Mouse (Mus musculus) megakaryocyte progenitor cell, adult 5-6 weeks (primary cell): ENCODE data around the gene Gm10643. TPM values are rescaled to one million over a fixed set of nuclear protein-coding genes. Genes with fewer than 3 reads are reported as not detected.

ENCODE experiments used
- ATAC-seq: replicated peaks from 2 replicates; pipeline ENCODE4 v1.8.0; 2016; ENCODE audit warnings: mild to moderate bottlenecking, moderate TSS enrichment, inconsistent platforms; ENCODE audit not compliant: poor library complexity
- total RNA-seq, 2 experiments: library from RNA; stranded (forward) in 1 of 2; stranded (reverse) in 1 of 2; fragments of 157-497, 149-512 nt in 1 of 2; fragments of 200-1000 nt in 1 of 2; gene quantifications; 2 replicates each; pipeline versions ENCODE4 v1.2.3 to v1.2.4; 2015 to 2017

Gm10643 gene
- total RNA-seq, 2 experiments from 2014 or later = 1.5 to 1.9 TPM

DNA sequence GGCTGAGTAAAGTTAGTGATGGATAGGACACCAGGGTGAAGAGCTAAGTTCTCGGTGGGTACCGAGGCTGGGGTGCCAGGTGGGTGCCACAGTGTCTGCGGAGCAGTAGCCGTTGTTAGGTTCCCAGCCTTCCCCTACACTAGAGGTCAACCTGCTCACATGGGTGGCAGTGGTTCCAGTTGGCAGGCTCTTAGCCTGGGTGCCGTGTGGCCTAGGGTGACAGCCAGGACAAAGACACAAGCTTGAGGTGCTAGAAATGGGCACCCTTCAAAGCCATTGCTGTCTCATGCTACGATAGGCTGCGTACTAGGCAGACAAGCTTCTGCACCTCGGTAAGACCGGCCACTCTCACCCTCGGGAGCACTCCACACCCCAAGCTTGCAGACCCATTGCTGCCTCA lies 7.4 kb upstream of the Gm10643 start:
- no peak for ATAC-seq

DNA sequence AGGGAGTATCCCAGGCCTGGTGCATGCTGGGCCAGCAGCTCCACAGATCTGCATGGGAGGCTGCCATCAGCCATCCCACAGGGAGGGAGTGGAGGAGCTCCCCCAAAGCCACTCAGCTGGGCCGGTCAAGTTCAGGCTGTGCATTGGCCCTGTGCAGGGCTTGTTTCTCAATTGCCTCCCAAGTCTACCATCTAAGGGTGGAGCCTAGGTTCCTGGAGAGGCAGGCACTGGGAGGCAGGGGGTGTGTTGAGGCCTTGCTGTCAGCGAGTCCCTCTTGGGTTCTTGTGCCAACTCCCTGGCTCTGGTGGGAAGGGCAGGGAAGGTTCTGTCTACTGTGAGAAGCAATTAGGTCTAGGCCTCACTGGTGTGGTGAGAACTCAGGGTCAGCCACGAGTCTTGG lies 7.0 kb upstream of the Gm10643 start:
- ATAC-seq = no peak

DNA sequence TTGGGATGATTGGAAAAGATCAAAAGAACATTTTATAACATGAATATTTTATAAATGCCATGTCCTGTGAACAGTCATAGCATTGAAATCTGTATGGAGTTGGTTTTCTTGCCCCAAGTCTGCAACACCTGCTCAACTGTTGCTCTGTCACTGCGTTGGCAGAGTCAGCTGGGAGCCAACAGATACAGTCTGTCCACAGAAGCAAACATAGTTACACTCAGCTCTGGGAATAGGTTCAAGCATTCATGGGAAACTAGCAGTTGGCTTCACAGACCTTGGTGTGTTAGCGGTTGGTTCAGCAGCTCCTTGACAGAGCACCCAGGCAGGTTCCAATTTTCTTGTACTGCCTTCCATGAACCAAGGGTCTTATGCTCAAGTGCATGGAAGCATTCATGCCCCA lies 5.7 kb upstream of the Gm10643 start:
- no peak for ATAC-seq

DNA sequence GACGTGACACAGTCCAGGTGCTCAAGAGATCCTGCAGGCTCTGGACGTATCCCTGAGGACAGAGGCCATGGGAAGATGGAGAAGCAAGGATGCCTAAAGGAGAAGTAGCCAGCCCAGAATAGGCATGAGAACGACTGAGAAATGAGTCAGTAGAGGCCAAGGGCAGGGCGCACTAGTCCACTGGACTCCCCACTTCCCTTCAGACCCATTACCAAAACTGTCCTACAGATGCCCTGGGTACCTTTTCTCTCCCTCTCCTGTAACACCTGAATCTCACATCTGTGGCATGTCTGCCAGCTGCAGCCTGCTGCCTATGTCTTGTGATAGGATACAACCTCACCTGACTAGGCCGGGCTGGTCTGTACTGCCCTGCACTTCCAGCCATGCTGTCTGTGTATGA lies 5.3 kb upstream of the Gm10643 start:
- no peak for ATAC-seq

DNA sequence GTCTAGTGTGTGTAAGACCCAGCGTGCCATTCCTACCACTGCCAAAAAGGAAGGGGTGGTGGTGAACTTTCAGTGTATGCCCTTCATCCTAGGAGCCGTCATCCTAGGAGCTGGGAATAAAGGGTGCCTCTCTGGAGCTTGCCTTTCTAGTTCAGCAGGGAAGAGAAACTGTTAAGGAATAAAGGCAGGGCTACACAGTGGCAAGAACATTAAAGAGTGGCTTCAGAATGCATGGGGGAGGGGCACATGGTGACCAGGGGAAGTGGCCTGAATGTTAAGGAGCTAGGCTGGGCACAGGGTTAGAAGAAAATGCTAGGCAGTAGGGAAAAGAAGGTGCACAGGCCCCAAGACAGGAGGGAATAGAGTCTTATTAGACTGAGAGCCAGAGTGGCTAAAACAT lies 4.8 kb upstream of the Gm10643 start:
- ATAC-seq = no peak

DNA sequence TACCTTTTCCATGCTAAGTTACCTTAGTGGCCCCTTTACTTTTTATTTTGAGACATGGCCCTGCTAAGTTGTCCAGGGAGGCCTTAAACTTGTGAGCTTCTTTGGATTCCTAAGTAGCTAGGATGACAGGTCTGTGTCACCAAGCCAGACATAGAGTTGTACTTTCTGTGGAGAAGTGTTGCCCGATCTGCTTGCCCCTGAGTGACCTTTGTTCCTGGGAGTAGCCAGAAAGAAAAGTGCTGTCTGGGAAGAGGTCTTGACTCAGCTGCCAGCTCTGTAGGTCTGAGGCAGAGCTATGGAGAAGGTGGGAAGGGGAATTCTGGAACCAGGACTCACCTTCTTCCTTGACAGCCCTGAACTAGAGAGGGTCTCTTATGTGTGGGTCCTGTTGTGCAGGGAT lies 4.2 kb upstream of the Gm10643 start:
- ATAC-seq = no peak

DNA sequence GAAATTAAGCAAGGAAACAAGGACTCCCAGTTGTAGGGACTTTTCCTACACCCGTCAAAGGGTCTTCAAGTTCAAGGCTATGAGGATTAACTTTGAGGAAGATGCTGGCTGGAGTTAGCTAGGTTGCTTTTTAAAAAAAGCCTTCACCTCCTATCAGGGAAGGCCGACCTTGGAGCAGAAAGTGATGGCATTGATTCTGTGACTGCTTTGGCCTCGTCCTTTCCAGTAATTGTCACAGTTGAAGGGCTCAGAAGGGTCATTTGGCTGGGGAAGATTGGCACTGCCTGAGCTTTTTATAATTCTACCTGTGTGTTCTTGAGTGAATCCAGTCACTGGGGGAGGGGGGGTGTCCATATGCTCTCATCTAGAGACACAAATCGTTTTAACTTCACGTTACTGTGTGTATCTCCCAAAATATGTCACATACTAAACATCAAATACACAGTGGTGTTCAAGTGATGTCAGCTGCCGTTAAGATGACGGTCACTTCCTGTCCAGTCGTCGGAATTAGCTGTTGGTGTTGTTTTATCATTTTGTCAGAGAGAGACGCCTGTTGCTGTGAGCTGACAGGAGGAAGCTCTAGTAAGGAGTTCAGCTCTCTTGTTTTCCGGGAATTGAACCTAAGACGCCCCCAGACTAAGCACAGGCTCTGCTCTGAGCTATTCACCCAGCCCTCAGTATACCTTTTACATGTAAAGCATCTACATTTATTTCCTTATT lies 3.5 kb upstream of the Gm10643 start:
- ATAC-seq = no peak

DNA sequence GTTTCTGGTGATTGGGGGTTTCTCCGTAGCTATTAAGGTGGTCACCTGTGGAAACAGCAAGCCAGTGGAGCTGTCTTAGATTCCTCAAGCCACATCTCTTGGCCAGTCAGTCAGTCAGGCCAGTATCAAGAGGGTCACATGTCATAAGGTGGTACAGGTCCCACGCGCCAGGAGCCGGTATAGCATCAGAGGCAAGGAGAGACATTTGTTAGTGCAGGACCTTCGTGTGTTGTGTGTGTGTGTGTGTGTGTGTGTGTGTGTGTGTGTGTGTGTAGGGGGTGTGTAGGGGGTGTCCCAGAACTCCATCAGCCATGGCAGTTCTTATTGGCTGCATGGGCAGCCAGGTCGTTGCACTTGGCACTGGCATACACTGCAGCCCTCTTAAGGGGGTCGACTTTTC lies 3.0 kb upstream of the Gm10643 start:
- no peak for ATAC-seq

DNA sequence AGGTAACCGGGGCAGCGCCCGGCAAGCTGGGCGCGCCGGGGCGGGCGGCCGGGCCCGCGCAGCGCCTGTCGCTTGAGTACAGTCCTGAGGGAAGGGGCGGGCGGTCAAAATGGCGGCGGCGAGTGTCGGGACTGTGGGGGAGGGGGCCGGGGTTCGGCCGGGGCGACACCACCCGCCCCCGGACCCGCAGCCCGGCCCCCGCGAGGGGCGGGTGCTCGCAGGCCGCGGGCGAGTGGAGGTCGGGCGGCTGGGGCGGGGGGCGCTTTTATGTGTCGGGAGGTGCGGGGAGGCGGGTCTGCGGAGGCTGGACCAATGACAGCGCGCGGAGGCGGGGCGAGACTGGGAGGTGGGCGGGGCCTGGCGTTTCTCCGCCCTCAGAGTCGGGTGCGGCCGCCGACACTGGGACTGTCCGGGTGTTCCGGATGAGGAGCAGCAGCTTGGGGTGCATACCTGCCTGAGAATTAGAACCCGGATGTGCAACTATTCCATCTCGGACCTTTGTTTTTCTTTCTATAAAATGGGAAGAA lies 2.2 kb upstream of the Gm10643 start:
- peak; percentile 59 for ATAC-seq

DNA sequence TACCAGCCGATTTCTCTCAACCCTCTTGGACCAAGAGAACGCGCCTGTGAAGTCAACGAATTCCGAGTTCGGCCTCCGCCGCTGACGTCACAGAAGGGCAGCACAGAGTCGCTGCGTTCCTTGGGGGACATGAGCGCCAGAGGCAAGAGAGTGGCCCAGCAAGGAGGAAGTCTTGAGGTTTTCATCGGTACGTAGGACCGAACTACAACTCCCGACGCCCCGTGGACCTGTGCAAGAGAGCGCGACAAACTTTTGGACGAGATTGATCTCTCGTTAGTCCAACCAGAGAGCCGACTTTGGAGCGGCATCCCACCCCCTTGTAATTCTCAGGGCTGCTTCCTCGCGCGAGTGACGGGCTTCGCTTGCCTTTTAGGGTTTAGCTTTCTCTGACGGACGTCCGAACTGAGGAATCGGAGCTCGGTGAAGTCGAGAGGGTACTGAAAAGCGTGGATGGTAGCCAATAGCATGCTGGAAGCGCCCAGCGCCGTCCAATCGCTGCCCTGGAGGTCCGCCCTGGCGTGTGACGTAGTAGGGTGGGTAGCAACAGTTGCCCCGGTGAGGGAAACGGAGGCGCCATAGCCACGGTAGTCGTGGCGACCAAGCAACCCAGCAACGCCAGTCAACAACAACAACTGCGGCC lies 1.5 kb upstream of the Gm10643 start, which contains the start of gene Rfx1:
TSS of gene Rfx1 (plus strand) at position 544 of the 640 bp plus-strand sequence.
- peak; percentile 86 for ATAC-seq

DNA sequence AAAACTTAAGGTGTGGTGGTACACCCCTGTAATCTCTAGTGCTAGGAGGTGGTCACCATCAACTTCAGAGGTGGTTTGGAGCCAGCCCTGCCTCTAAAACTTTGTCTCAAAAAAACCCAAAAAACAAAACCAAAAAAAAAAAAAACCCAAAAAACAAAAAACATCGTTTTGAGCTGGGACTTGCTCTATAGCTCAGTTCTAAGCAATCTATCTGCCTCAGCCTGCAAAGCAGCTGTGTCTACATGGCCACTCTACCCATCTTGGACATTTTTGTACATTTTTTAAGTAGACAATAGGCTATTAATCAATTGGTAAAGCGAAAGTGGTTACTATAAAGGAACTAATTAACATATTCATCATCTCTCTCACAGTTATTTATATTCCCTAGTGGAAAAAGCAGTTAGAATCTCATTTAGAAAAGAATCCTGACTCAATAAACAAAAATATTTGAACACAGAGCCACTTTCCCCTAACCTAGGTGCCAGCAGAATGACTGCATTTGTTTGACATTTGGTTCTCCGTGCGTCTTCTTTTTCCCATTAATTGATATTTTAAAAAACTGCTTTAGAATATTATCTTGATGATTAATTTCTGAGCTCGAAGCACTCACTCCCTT lies 628 bp upstream of the Gm10643 start:
- no peak for ATAC-seq

DNA sequence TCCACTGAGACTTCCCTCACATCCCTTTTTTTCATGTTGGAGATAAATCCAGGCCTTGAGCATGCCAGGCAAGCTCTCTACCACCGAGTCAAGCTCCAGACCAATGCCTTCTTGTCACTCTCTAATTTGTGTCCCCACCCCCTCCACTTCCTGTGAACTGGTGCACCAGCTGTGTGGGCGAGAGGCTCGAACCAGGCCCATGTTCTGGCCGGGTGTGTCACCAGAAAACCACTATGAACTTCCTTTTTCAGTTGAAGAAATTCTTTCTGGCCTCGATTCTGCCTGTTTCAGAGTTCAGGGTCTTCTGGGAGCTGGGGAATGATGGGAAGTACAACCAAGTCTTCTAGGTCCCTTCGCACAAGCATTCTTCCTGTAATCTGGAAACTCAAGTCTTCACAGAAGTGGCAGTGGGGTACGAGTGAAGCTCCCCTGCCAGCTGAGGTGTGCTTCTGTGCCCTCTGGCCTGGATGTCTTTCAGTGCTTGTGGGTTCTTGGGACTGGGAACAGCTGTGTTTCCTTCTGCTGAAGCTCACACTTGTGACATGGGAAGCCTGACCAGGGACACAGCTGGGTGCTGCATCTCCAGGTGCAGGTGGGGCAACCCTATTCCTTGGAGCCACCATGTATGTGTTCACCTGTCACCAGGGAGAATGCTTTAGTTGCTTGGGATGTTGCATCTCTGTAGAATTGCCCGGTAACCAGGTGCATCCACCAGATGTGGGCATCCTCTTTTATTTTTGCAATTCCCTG lies 901 bp downstream of the Gm10643 start:
- ATAC-seq = no peak

DNA sequence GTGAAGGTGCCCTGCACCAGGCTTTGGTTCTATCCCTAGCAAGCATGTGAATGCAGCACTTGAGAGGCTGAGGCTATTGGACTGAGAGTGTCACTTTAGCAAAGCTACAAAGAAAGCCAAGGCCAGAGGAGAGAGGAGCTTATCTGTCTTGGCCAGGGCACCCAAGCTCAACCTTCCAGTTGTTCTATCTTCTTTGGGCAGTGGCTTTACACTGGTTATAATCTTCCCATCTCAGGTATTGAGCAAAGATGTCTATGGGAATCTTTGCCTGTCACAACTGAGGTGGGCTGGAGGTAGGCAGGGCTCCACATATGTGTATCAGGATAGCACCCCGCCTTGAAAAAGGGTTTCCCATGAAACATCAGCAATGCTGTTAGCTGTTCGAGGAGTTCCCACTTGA lies 4.7 kb downstream of the Gm10643 start:
- peak; percentile 83 for ATAC-seq

DNA sequence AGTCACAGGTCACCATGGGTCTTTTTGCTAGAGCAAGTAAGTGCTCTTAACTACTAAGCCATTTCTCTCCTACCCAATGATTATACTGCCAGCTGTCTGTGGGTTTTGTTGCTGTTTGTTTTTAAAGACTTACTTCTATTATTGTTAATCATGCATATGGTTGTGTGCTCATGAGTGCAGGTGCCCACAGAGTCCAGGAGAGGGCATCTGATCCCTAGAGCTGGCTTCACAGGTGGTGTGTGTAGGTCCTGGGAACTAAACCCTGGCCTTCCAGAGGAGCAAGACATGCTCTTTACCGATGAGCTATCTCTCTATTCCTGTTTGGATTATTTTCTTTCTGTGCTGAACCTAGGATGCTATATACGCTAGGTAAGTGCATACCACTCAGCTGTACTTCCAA lies 5.7 kb downstream of the Gm10643 start:
- peak; percentile 49; the same call in 1 of the 2 replicates for ATAC-seq

DNA sequence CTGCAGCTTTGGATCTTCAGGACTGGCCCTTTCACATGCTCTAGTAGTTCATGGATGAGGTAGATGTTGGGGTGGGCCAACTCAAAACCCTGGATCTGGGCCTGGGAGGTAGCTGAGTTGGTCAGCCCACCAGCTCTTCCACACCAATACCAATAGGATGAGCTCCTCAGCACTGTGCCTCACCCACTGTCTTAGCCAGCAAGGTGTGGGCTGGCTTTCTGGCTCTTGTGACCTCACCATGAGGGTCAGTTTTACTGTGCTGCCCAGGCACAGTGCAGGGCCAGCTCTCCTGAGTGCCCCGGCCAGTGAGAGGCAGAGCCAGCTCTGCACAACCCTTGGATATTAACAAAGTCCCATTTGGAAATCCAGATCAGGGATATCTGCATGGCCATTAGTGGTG lies 7.1 kb downstream of the Gm10643 start:
- ATAC-seq = no peak

DNA sequence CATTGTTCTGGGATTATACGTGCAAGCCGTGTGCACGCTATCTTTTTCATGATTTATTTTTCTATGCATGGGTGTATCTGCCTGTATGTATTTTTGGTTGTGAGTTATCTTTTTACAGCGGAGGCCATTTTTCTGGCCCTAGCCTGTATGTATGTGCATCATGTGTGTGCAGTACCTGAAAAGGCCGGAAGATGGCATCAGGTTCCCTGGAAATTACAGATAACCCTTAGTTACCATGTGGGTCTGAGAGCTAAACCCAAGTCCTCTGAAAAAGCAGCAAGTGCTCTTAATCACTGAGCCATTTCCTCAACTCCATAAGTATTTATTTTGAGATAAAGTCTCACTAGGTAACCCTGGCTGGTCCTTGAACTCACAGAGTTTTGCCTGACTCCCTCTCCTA lies 11.7 kb downstream of the Gm10643 start:
- ATAC-seq = 0 out of 2 replicates have a peak, but pooled peaks have one; percentile 11

DNA sequence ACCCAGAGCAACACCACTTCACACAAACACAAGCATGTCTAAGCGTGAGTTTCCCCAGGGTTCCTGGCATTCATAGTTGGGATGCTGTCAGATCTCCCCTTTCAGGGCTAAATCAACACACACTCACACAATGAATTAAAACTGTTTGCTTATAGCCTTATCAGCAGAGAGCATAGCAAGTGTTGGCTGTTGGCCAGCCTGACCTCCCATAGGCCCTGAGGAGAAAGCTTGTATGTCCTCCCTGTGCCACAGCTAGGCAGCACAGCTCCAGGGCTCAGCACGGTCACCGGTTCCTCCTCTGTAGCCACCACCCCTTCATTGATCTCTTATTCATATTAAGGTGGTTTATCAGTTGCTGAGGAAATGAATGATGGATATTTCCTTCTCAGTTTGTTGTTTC lies 12.2 kb downstream of the Gm10643 start:
- peak; percentile 94 for ATAC-seq

DNA sequence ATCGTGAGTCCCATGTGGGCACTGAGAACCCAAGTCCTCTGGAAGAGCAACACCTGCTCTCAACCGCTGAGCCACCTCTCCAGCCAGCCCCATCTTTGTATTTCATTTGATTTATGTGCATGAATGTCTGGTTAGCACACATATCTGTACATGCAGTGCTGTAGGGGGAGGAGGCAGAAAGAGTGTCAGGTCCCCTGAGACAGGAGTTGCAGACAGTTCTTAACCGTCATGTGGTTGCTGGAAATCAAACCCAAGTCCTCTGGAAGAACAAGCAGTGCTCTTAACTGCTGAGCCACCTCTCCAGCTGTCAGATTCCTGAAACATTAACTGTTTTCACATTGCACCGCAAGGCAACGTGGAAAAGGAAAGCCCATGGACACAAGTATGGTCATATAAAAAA lies 16.8 kb downstream of the Gm10643 start:
- ATAC-seq = no peak

DNA sequence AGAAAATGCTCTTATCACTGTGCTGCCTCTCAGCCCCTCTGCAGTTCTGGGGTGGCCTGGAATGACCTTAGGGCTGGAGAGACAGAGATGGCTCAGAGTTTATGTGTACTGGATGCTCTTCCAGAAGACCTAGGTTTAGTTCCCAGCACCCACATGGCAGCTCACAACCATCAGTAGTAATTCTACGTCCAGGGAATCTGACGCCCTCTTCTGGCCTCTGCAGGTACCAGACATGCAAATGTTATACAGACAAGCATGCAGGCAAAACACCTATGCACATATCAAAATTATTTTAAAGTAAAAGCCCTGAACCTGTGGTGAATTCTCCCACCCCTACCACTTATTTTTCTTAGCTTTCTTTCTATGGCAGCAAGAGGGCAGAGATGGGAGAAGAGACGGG lies 18.4 kb downstream of the Gm10643 start:
- no peak for ATAC-seq

DNA sequence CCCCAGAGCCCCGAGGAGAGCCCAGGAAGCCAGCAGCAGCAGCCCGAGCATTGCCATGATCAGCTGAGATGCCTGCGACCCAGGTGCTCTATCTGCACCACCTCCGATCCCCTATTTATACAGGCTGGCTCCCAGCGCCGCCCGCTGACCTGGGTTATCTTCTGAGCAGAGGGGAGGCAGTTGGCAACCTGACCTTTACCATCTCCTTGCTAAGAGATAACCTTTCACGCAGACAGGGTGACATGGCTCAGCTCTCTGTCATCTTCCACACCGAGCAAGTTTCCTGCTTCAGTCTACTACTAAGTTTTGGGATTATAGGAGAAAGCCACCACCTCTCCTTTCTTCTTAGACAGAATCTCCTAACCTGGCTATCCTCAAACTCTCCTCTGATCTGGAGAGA lies 20.0 kb downstream of the Gm10643 start, which contains the start of gene Rln3:
TSS of gene Rln3 (minus strand) at position 101 of the 400 bp plus-strand sequence.
- 0 out of 2 replicates have a peak, but pooled peaks have one; percentile 13 for ATAC-seq

DNA sequence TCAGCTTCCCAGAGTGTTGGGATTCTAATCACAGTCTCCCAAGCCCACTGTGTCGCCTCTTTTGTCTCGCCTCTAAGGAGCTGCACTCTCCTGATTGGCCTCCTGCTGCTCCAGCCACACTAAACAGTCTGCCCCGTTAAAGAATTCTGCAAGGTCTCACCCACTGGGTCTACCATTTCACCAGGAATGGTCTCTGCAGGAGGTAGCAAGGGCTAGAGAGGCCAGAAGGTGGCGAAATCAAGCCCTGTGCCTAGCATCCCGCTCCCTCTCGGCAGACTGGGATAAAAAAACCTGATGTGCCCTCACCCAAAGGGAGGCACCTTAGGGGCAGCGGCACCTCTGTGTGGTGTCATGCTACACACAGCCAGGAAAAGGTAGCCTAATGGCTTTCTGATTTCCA lies 20.8 kb downstream of the Gm10643 start:
- ATAC-seq = no peak
